Mouse (Mus musculus) megakaryocyte-erythroid progenitor cell, adult 5 weeks (primary cell): ENCODE data around the gene Slc30a7. TPM values are rescaled to one million over a fixed set of nuclear protein-coding genes. Genes with fewer than 3 reads are reported as not detected.

Experiments
- polyA plus RNA-seq: library from polyadenylated mRNA; stranded (reverse); fragments of >175 nt; gene quantifications from 2 replicates; pipeline ENCODE4 v1.2.3, GENCODE M21; 2012

Gene Slc30a7
- 4.4 and 5.3 TPM in 2 replicates for polyA plus RNA-seq

DNA sequence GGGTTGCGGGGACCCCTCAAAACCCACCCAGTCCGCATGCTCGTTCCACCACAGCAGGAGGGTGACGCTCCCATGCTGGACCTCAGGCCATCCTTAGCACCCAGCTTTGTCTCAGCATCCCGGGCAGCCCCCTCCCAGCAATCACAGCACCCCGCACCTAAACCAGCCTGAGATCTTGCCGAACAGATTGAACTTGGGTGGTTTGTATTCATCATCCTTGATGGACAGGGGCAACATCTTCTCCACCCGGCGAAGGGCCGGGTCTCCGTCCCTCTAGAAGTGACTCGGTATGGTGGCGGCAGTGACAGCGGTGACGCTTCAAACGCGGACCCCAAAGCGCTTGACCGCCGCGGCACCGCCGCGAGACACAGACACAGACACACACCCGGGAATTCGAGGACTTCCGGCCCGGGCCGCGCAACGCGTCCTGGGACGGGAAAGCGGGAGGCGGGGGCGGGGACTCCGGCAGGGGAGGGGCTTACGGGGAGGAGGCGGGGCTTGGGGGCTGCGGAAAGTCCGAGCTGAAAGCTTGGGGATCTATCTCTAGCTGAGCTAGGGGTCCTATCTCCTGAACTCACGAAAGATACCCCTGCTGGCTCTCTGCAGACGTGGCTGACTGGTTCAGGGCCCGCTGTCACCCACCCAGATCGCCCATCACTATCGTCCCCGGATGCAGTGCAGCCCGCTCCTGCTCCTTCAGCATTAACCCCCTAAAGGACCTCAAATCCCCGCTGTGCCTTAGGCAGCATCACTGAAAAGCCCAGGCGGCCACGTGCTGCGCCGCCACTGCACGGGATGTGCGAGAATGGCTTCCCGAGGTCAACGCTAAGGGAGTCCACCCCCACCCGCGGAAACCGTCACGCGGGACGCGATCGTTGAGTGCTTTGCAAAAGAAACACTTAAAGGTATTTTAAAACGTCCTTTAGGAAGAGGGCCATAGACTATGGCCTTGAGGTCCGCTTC is at the start of gene Slc30a7, which contains the start of gene Extl2:
Slc30a7 (minus strand) TSS at position 429 of the 963 bp plus-strand sequence.
Extl2 (plus strand) TSS at position 485 of the 963 bp plus-strand sequence.

Other genes starting within 250 kb of the Slc30a7 start
- gene Dph5, start 119.6 kb downstream of the Slc30a7 start, polyA plus RNA-seq: 1.5 and 2.0 TPM in 2 replicates
- gene Extl2, start 56 bp upstream of the Slc30a7 start, polyA plus RNA-seq: 9.4 and 9.5 TPM in 2 replicates
- gene Vcam1, start 122.3 kb upstream of the Slc30a7 start, polyA plus RNA-seq: 0.45 and 0.69 TPM in 2 replicates
- 0.01 TPM in 1 of 2 replicates, not detected in the other for gene Gpr88, start 246.1 kb upstream of the Slc30a7 start, polyA plus RNA-seq